Mouse (Mus musculus): Measurements from ENCODE around the gene Lmod3.

GRCm38 (mm10) chr6:97278878-97279277, 26.3 kb upstream of the Lmod3 start:
- TF ChIP-seq CTCF (IDR thresholded peaks at IDR 0.05; ENCODE audit: low read depth), result no peak
- no peak for TF ChIP-seq EP300 (IDR thresholded peaks at IDR 0.05; ENCODE audit: low read depth)
